Mouse (Mus musculus) kidney, adult 2 months (tissue): Measurements from ENCODE around the gene Cd180.
A peak's percentile ranks its signal among the peaks of the same experiment; 100 is the strongest.

Source experiments
- CTCF ChIP-seq: fragments of 200-500 bp; conservative IDR thresholded peaks from 2 replicates; pipeline ENCODE4 v1.5.1; 2011; ENCODE audit warnings: low read depth, mild to moderate bottlenecking, control low read depth, low read length, moderate library complexity, mixed read lengths; ENCODE audit not compliant: insufficient read depth, insufficient read length
- POLR2A ChIP-seq: fragments of 200-500 bp; IDR thresholded peaks from one replicate; pipeline ENCODE4 v1.6.1; 2011; ENCODE audit warnings: low read depth, low read length, control low read depth

DNA sequence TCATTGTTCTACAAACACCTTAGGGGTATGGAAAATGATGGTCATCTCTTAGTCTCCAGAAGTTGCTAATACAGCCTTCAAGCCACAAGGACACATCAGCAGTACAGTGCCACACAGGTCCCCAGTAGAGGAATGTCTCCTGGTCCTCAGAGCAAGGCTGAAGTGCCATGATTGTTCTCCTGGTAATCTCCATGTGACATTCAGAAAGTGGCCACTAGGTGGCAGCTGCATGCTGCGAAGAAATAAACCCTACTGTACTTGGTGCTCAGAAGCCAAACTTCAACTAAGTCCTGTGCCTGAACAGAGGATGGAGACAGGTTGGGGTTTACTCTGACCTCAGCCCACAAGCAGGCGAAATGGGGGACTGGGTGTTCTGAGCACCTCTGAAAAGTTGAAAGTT lies 14.9 kb upstream of the Cd180 start:
- TF ChIP-seq CTCF, result peak; percentile 92
- TF ChIP-seq POLR2A, result no peak
